Mouse (Mus musculus) midbrain, embryonic 16.5 days (tissue): ENCODE measurements around the gene Cd81. TPM values are rescaled to one million over a fixed set of nuclear protein-coding genes. Genes with fewer than 3 reads are reported as not detected.

Source experiments
- ATAC-seq: fragments of 200-750 bp; cut with Nextera tagmentation; 2 replicates; pipeline ENCODE4 v1.8.0; 2017; ENCODE audit warnings: moderate TSS enrichment
- H3K27ac ChIP-seq: fragments of 300-500 bp; sonication (generic); 2 replicates; pipeline ENCODE4 v1.5.1; 2014; ENCODE audit warnings: mild to moderate bottlenecking, low read length, mixed read lengths
- H3K27me3 ChIP-seq: fragments of 300-500 bp; sonication (generic); 2 replicates; pipeline ENCODE4 v1.6.1; 2014; ENCODE audit warnings: low read depth, low read length, mixed read lengths; ENCODE audit not compliant: control insufficient read depth, insufficient read depth
- H3K36me3 ChIP-seq: fragments of 300-500 bp; sonication (generic); 2 replicates; pipeline ENCODE4 v1.6.1; 2014; ENCODE audit warnings: mild to moderate bottlenecking, low read length, moderate library complexity, mixed read lengths; ENCODE audit not compliant: control insufficient read depth, insufficient read depth
- H3K4me1 ChIP-seq: fragments of 300-500 bp; sonication (generic); 2 replicates; pipeline ENCODE4 v1.6.1; 2014; ENCODE audit warnings: mild to moderate bottlenecking, low read length, mixed read lengths; ENCODE audit not compliant: control insufficient read depth, insufficient read depth
- H3K4me2 ChIP-seq: fragments of 300-500 bp; sonication (generic); 2 replicates; pipeline ENCODE4 v1.6.1; 2014; ENCODE audit warnings: mild to moderate bottlenecking, low read length, mixed read lengths
- H3K4me3 ChIP-seq: fragments of 300-500 bp; sonication (generic); 2 replicates; pipeline ENCODE4 v1.5.1; 2014; ENCODE audit warnings: low read depth, mild to moderate bottlenecking, low read length, moderate library complexity, mixed read lengths
- H3K9ac ChIP-seq: fragments of 300-500 bp; sonication (generic); 2 replicates; pipeline ENCODE4 v1.6.1; 2014; ENCODE audit warnings: low read depth, low read length, mixed read lengths
- H3K9me3 ChIP-seq: fragments of 300-500 bp; sonication (generic); replicated peaks from 2 replicates; pipeline ENCODE4 v1.6.1; 2014; ENCODE audit warnings: mild to moderate bottlenecking, low read length, mixed read lengths; ENCODE audit not compliant: control insufficient read depth, poor library complexity, severe bottlenecking
- WGBS: fragments of 180-500 bp; shearing (Covaris S2); extraction: QIAGEN DNeasy Blood & Tissue Kit; methylation state at CpG from one replicate; pipeline ENCODE4 v1.1.7; 2014; 5-methylcytosine and 5-hydroxymethylcytosine counted together
- polyA plus RNA-seq: library from polyadenylated mRNA; unstranded; fragments of >200 nt; fragmentation: Nextera tagmentation; extraction: Ambion mirVana; gene quantifications from 2 replicates; pipeline ENCODE4 v1.2.1, GENCODE M21; 2015

The Cd81 gene
- polyA plus RNA-seq, 1 experiment from 2014 or later, result 411 TPM

DNA sequence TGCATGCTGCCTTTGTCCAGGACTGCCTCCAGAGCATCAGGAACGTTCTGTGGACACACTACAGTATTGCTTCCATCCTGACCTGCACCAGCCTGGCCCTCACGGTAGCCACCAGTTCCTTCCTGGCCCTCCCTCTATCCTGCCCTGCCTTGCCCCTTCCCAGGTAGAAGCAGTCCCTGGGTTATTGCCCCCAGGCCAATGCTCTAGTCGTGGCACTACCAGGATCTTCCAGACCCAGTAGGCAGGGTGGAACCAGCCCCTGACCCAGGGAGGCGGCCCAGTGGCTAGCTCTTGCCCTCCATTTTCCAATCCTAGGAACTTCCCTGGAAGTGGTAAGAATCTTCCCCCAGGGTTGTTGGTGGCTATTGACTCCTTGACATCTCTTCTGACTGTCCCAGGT, 35.4 kb upstream of the Cd81 start:
- H3K36me3 ChIP-seq, result no peaks in the 10 kb centered on the region
- H3K4me3 ChIP-seq, result no peak overlapping the region
- no peak overlapping the region for H3K4me2 ChIP-seq
- no peak overlapping the region for H3K27ac ChIP-seq
- 71% methylated on average over 4 of the region's 4 CpGs for WGBS
- H3K4me1 ChIP-seq, result peaks cover 5% of the 10 kb centered on the region
- no peak for ATAC-seq
- no peaks in the 10 kb centered on the region for H3K27me3 ChIP-seq
- no peaks in the 10 kb centered on the region for H3K9me3 ChIP-seq
- H3K9ac ChIP-seq, result no peak overlapping the region

GRCm38 (mm10) chr7:143020040-143020439, 32.5 kb upstream of the Cd81 start:
- Histone ChIP-seq H3K27ac (no peak overlapping the region), H3K4me1 (peaks cover 5% of the 10 kb centered on the region), H3K4me2 (no peak overlapping the region), H3K4me3 (no peak overlapping the region), H3K27me3 (no peaks in the 10 kb centered on the region), H3K9ac (no peak overlapping the region), H3K36me3 (no peaks in the 10 kb centered on the region), H3K9me3 (no peaks in the 10 kb centered on the region)
- no peak for ATAC-seq

DNA sequence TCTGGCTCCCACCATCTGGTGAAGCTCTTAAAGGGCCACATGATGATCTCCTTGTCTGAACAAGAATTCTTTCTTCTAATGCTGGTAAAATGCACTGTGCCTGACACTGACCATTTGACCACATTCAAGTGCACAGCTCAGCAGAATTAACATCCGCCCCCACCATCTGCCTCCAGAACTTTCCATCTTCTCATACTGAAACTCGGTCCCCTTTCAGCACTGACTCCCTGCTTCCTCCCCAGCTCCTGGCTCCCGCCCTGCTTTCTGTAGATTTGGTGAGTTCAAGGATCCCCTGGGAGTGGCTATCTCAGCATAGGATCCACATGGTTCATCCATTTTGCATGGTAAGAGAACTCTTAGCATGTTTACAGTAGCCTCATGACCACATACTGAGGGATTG, 31.8 kb upstream of the Cd81 start:
- peaks cover 4% of the 10 kb centered on the region for H3K4me1 ChIP-seq
- H3K27ac ChIP-seq, result no peak overlapping the region
- WGBS, result 79% methylated on average over 3 of the region's 3 CpGs
- no peak overlapping the region for H3K4me2 ChIP-seq
- ATAC-seq, result no peak
- H3K4me3 ChIP-seq, result no peak overlapping the region
- no peaks in the 10 kb centered on the region for H3K27me3 ChIP-seq
- H3K9ac ChIP-seq, result no peak overlapping the region
- no peaks in the 10 kb centered on the region for H3K36me3 ChIP-seq
- H3K9me3 ChIP-seq, result no peaks in the 10 kb centered on the region

DNA sequence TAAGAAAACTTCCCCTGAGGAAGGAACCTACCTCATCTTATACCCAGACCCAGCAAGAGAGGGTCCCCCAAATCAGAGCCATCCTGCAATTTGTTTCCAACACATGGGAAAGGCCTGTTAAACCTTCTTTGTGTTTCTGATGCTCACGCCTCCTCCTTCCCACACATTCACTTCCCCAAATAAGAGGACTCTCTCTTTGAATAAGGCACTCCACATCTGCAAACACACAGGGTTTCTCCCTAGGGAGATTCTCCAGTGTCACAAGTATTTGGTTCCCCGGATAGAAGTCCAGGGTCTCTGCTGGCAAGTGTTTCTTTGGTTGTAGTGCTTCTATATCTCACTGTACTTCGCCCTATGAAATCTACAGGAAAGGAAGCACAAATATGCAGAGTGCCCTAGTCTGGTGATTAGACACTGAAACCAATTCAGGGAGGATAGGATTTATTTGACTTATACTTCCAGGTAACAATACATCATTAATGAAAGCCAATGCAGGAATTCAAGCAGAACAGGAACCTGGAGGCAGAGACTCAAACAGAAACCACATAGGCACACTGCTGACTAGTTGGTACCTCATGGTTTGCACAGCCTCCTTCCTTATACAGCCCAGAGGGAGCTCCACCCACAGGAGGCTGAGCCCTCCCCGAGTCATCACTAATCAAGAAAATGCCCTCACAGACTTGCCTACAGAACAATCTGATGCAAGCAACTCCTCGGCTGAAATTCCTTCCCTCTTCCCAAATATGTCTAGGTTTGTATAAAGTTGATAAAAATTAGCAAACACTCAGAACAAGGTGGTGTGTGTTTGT, 31.0 kb upstream of the Cd81 start:
- no peaks in the 10 kb centered on the region; the same call in 1 of the 2 replicates for H3K4me1 ChIP-seq
- no peaks in the 10 kb centered on the region for H3K9me3 ChIP-seq
- no peaks in the 10 kb centered on the region for H3K36me3 ChIP-seq
- no peak for ATAC-seq
- no peak overlapping the region for H3K27ac ChIP-seq
- H3K4me2 ChIP-seq, result no peak overlapping the region
- no peak overlapping the region for H3K4me3 ChIP-seq
- H3K9ac ChIP-seq, result no peak overlapping the region
- no peaks in the 10 kb centered on the region for H3K27me3 ChIP-seq
- WGBS, result 72% methylated on average over 5 of the region's 5 CpGs

GRCm38 (mm10) chr7:143023499-143023898, 29.0 kb upstream of the Cd81 start:
- H3K9ac ChIP-seq, result no peak overlapping the region
- H3K27ac ChIP-seq, result no peak overlapping the region
- no peaks in the 10 kb centered on the region for H3K27me3 ChIP-seq
- WGBS, result 96% methylated on average over 2 of the region's 2 CpGs
- H3K36me3 ChIP-seq, result no peaks in the 10 kb centered on the region
- H3K4me2 ChIP-seq, result no peak overlapping the region
- H3K9me3 ChIP-seq, result no peaks in the 10 kb centered on the region
- ATAC-seq, result no peak
- H3K4me1 ChIP-seq, result no peaks in the 10 kb centered on the region
- H3K4me3 ChIP-seq, result no peak overlapping the region

GRCm38 (mm10) chr7:143024293-143024692, 28.2 kb upstream of the Cd81 start:
- Histone ChIP-seq H3K27me3 (no peaks in the 10 kb centered on the region), H3K9ac (no peak overlapping the region), H3K36me3 (no peaks in the 10 kb centered on the region), H3K4me3 (no peak overlapping the region), H3K4me1 (no peaks in the 10 kb centered on the region), H3K9me3 (no peaks in the 10 kb centered on the region), H3K27ac (no peak overlapping the region), H3K4me2 (no peak overlapping the region)
- ATAC-seq, result no peak
- 100% methylated on average over 1 of the region's 1 CpGs for WGBS

DNA sequence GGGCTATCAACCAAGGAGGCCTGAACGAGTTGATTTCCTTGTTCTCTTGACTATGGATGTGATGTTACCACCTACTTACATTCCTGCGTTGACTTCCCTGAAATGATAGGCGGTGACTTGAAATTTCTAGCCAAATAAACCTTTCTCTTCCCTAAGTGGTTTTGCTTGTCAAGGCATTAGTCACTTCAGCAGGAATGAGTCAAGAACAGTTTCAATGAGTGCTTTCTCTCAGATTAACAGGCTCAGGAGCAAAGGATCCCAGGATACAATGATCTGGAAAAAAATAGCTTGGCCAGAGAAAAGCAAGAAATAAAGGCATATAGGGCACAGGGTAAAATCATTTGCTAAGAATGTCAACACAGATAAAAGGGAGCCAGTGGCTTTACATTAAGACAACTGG, 27.0 kb upstream of the Cd81 start:
- ATAC-seq, result no peak
- H3K27ac ChIP-seq, result no peak overlapping the region

DNA sequence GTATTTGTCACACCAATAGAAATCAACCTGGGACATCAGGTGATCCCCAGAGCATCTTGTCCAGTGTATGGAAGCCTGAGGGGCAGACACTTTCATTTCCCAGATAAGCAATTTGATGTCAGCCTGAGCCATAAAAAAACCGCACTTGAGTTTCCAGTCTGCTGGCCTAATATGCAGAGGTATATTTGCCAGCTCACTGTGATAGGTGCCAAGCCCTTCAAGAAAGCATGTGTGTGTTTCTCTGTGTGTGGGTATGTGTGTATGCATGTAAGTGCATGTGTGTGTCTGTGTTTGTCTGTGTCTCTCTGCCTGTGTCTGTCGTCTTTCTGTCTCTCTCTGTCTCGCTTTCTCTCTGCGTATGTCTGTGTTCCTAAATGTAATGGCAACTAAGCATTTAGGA, 25.3 kb upstream of the Cd81 start:
- ATAC-seq, result no peak
- peaks cover 2% of the 10 kb centered on the region; the same call in 1 of the 2 replicates for H3K36me3 ChIP-seq
- H3K4me2 ChIP-seq, result no peak overlapping the region
- H3K9ac ChIP-seq, result no peak overlapping the region
- no peaks in the 10 kb centered on the region for H3K9me3 ChIP-seq
- H3K4me3 ChIP-seq, result no peak overlapping the region
- no peak overlapping the region for H3K27ac ChIP-seq
- 96% methylated on average over 4 of the region's 4 CpGs for WGBS
- H3K4me1 ChIP-seq, result no peaks in the 10 kb centered on the region
- no peaks in the 10 kb centered on the region for H3K27me3 ChIP-seq

More for the DNA sequence above, 27.0 kb upstream of the Cd81 start:
- H3K36me3 ChIP-seq, result no peaks in the 10 kb centered on the region; the same call in 1 of the 2 replicates
- WGBS, result 93% methylated on average over 3 of the region's 3 CpGs
- no peaks in the 10 kb centered on the region for H3K4me1 ChIP-seq
- H3K9ac ChIP-seq, result no peak overlapping the region
- H3K4me2 ChIP-seq, result no peak overlapping the region
- H3K4me3 ChIP-seq, result no peak overlapping the region
- H3K9me3 ChIP-seq, result no peaks in the 10 kb centered on the region
- H3K27me3 ChIP-seq, result no peaks in the 10 kb centered on the region

- Histone ChIP-seq H3K4me2 (no peak overlapping the region), H3K27ac (no peak overlapping the region), H3K9me3 (no peaks in the 10 kb centered on the region), H3K4me3 (no peak overlapping the region), H3K9ac (no peak overlapping the region), H3K4me1 (no peaks in the 10 kb centered on the region), H3K36me3 (peaks cover 16% of the 10 kb centered on the region), H3K27me3 (no peaks in the 10 kb centered on the region)
- no peak for ATAC-seq
- 91% methylated on average over 1 of the region's 1 CpGs for WGBS
Observed at GRCm38 (mm10) chr7:143031816-143032215, 20.7 kb upstream of the Cd81 start.
